Mouse (Mus musculus) forelimb bud, embryonic 11.5 days (tissue): ENCODE measurements around the gene Mctp1.
"Not testable (repeated sequence)": the region's sequence is repeated elsewhere in the genome, so short reads cannot be mapped to it uniquely, and the experiment has no call there.

ENCODE experiments used
- DNase-seq: peaks from one replicate; pipeline ENCODE4 v3.0.0-alpha.2; 2012; ENCODE audit warnings: low read depth, low spot score

The Mctp1 gene

GRCm38 (mm10) chr13:76383972-76384663, at the start of gene Mctp1:
Mctp1 (plus strand) TSS chr13:76384535.
- peak; percentile 51 for DNase-seq

GRCm38 (mm10) chr13:76345941-76346340, 38.4 kb upstream of the Mctp1 start:
- not testable (repeated sequence) for DNase-seq

GRCm38 (mm10) chr13:76358720-76359119, 25.6 kb upstream of the Mctp1 start:
- DNase-seq = no peak

- DNase-seq = peak; percentile 48
These were observed 515 bp downstream of the Mctp1 start for GRCm38 (mm10) chr13:76384664-76385435.

- no peak for DNase-seq
These were observed 4.3 kb downstream of the Mctp1 start for GRCm38 (mm10) chr13:76388615-76389014.

GRCm38 (mm10) chr13:76391920-76392319, 7.6 kb downstream of the Mctp1 start:
- no peak for DNase-seq

- no peak for DNase-seq
These were observed 8.8 kb downstream of the Mctp1 start for GRCm38 (mm10) chr13:76393106-76393505.

- no peak for DNase-seq
These were observed 11.6 kb downstream of the Mctp1 start for GRCm38 (mm10) chr13:76395906-76396305.

GRCm38 (mm10) chr13:76409296-76409695, 25.0 kb downstream of the Mctp1 start:
- DNase-seq = no peak

GRCm38 (mm10) chr13:76410665-76411064, 26.3 kb downstream of the Mctp1 start:
- DNase-seq = no peak

- DNase-seq = no peak
These were observed 31.0 kb downstream of the Mctp1 start for GRCm38 (mm10) chr13:76415346-76415745.

- DNase-seq = no peak
These were observed 35.8 kb downstream of the Mctp1 start for GRCm38 (mm10) chr13:76420111-76420510.

- DNase-seq = no peak
These were observed 36.7 kb downstream of the Mctp1 start for GRCm38 (mm10) chr13:76421075-76421474.

- DNase-seq = no peak
These were observed 37.8 kb downstream of the Mctp1 start for GRCm38 (mm10) chr13:76422124-76422523.

GRCm38 (mm10) chr13:76429456-76429855, 45.1 kb downstream of the Mctp1 start:
- no peak for DNase-seq

GRCm38 (mm10) chr13:76429927-76430326, 45.6 kb downstream of the Mctp1 start:
- no peak for DNase-seq

- no peak for DNase-seq
These were observed 47.6 kb downstream of the Mctp1 start for GRCm38 (mm10) chr13:76431946-76432345.

- no peak for DNase-seq
These were observed 49.1 kb downstream of the Mctp1 start for GRCm38 (mm10) chr13:76433438-76433837.

- DNase-seq = no peak
These were observed 52.1 kb downstream of the Mctp1 start for GRCm38 (mm10) chr13:76436426-76436825.

- DNase-seq = no peak
These were observed 54.4 kb downstream of the Mctp1 start for GRCm38 (mm10) chr13:76438765-76439164.

GRCm38 (mm10) chr13:76446059-76446458, 61.7 kb downstream of the Mctp1 start:
- DNase-seq = no peak

GRCm38 (mm10) chr13:76447528-76447927, 63.2 kb downstream of the Mctp1 start:
- no peak for DNase-seq

- not testable (repeated sequence) for DNase-seq
These were observed 67.2 kb downstream of the Mctp1 start for GRCm38 (mm10) chr13:76451526-76451925.
